Mouse (Mus musculus): ENCODE measurements around the gene Taf4.

GRCm38 (mm10) chr2:180024401-180025098, 48.1 kb upstream of the Taf4 start, which contains the start of gene Lsm14b:
- no peak for TF ChIP-seq CTCF (IDR thresholded peaks at IDR 0.05; ENCODE audit: low read depth, low read length)
- TF ChIP-seq EP300 (IDR thresholded peaks at IDR 0.05; ENCODE audit: insufficient read depth, low read depth, low read length) = 0 out of 2 replicates have a peak, but pooled peaks have one; percentile 42

Measured in ES-Bruce4 (cell line).